Mouse (Mus musculus): ENCODE results near the gene Bbx.

- TF ChIP-seq CTCF (IDR thresholded peaks at IDR 0.05; ENCODE audit: borderline replicate concordance, extremely low read depth, insufficient read depth, insufficient read length) (no peak), POLR2A (IDR thresholded peaks at IDR 0.05; ENCODE audit: borderline replicate concordance, extremely low read depth, insufficient read depth, insufficient read length, poor library complexity, severe bottlenecking) (no peak)
Observed at GRCm38 (mm10) chr16:50261741-50262140, 170.4 kb downstream of the Bbx start.
